Mouse (Mus musculus): Measurements from ENCODE around the gene Stam.

The Stam gene

DNA sequence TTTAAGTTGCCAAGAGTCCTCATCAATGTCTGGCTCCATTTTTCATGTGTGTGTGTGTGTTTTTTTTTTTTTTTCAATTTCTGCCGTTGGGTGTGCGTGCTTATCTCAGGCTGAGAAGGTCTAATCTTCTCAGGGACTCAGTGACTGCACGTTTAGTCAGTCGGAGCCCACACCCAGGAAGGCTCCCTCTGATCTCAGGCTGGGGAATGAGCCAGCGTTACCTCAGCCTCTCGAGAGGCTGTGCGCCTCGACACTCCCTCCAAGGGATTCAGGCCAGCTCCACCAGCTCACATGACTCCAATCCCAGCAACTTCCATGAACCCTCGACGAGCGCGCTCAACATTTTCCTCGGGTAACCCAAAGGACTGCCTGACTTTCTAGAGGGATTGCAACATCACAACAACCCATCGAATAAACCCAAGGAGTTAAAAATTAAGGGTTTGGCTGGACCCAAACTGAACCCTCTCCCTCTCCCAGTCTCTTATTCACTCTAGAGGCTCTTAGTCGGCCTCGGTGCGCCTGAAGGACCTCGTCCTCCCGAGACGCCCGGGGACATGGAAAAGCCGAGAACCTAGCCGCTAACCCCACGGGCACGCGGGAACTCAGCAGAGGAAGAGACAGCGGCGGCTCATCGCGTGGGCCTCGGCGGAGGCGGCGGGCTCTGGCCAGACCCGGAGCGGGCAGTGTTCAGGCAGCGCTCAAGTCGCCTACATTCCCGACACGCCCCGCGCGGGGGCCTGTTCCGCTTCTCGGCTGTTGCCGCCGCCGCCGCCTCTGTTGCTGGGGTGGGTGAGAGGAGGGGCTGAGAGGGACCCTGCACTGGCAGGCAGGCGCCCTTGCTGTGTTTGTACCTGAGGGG is at the start of gene Stam:
Stam (plus strand) TSS at position 737 of the 859 bp plus-strand sequence.
- peak; percentile 94 for DNase-seq (ENCODE audit: low read depth, low spot score)

DNA sequence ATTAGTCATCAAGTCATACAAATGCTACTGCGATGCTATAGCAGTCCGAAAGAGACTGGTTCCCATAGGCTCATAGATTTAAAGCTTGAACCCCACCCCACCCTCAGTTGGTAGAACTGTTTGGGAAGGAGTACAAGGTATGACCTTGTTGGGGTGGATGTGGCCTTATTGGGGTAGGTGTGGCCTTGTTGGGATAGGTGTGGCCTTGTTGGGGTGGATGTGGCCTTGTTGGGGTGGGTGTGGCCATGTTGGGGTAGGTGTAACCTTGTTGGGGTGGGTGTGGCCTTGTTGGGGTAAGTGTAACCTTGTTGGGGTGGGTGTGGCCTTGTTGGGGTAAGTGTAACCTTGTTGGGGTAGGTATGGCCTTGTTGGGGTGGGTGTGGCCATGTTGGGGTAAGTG is 32.6 kb upstream of the Stam start:
- peak; percentile 45 for DNase-seq (ENCODE audit: low read depth, low spot score)

- peak; percentile 45 for DNase-seq (ENCODE audit: low read depth, low spot score)
Observed at GRCm38 (mm10) chr2:14043011-14043410, 30.9 kb upstream of the Stam start.

GRCm38 (mm10) chr2:14043577-14044170 is 30.2 kb upstream of the Stam start:
- DNase-seq (ENCODE audit: low read depth, low spot score) = no peak

GRCm38 (mm10) chr2:14048381-14048780 is 25.5 kb upstream of the Stam start:
- DNase-seq (ENCODE audit: low read depth, low spot score) = peak; percentile 73

DNA sequence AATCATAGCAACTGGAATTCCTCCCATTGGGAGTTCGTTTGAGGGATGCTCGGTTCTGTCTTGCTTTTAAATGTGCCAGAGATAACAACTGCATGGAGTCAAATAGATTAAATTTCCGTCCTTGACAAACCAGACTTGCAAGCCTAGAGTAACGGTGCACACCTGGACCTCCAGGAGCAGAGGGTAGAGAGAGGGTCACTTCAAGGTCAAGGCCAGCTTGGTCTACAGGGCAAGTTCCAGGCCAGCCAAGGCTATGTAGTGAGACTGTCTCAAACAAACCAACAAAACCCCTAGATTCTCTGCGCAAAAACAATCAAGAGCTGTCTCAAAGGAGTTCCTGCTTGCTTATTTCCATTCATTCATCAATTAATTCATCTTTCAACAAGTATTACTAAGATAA is 25.1 kb upstream of the Stam start:
- no peak for DNase-seq (ENCODE audit: low read depth, low spot score)

- no peak for DNase-seq (ENCODE audit: low read depth, low spot score)
Observed at GRCm38 (mm10) chr2:14053618-14054017, 20.3 kb upstream of the Stam start.

- no peak for DNase-seq (ENCODE audit: low read depth, low spot score)
Observed at GRCm38 (mm10) chr2:14054163-14054562, 19.7 kb upstream of the Stam start.

- DNase-seq (ENCODE audit: low read depth, low spot score) = no peak
Observed at GRCm38 (mm10) chr2:14054716-14055115, 19.2 kb upstream of the Stam start.

DNA sequence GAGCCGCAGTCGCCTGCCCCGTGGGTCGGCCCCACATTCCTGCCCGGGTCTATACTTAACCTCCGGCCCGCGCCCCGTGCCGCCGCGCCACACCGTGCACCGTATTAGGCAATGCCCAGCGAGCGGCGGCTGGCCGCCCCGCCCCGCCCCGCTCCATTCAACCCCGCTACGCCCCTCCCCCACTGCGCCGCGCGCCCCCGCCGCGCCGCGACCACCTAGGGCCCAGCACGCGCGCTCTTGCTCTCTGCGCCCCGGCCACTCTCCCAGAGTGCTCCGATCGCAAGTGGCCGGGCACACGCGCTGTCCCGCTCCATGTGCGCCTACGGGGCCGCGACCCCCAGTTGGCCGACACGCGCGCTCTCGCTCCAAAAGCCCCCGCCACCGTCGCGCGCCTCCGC is 18.7 kb upstream of the Stam start:
- no peak for DNase-seq (ENCODE audit: low read depth, low spot score)

DNA sequence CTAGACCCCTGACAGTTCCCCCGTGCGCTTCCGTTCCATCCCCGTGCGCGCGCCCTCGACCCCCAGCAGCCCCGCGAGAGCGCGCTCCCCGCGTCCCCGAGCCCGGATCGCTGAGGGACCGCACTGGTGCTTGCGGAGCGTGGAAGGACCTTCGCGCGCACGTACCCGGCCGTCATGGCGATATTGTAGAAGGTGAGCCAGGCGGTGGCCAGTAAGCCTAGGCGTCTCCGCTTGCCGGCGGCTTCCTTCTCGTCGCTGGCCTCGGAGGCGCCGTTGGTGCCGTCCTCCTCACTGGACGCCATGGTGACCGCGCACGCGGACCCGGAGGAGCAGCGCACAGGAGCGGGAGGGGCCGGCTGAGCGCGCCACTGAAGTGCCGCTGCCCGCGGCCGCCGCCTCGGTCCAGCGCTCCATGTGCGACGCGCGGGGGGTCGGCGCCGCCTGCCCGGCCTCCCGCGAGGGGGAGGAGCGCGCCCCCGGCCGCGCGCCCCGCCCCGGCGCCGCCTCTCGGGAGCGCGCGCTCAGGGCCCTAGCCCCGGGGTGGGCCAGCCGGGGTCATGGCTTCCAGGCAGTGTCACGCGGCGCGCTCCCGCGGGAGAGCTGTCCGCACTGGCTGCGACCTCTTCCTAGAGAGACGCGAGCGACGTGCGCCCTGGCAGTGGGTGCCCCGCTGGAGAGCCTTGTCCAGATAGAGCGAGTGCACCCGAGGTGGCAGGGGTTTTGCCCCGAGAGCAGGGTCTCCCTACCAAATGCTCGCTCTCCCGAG is 18.1 kb upstream of the Stam start, which contains the start of gene Hacd1:
Hacd1 (minus strand) TSS at position 570 of the 766 bp plus-strand sequence.
- DNase-seq (ENCODE audit: low read depth, low spot score) = peak; percentile 94

DNA sequence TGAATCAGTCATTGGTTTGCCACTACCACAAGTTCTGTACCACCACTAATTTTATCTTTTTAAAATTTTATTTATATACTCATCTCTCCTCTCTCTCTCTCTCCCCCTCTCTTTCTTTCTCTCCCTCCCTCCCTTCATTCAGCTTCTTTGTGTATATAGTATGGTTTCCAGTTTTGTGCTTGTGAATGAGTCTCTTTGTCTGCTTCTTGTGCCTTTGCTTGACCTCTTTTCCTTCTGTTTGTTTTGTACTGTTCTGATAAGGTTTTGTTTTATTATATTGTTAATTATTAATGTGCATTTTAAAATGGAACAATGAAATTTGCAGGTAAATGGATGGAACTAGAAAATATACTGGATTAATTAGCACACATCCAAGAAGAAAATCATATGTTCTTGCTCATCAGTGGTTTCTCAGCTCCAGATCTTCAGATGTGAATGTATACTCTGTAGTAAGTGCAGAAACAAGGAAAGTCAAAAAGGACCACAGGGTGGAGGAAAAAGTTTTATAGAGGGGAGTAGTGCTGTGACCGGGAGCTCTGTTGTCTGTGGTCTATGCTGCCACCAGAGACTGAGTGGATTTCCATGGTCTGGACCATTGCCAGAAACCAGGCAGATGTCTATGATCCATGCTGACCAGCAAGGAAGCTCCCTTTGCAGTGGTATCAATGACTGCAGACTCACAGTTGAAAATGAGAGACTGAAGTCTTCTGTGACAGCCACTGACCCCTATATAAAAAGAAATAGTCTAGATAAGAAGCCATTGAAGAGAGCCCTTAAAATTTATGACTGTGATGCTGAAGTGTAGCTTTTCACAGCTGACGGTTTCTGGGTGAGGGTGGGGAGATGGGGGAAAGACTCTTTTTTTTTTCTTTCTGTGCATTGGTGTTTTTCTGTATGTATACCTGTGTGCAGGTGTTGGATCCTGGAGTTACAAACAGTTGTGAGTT is 7.9 kb upstream of the Stam start:
- DNase-seq (ENCODE audit: low read depth, low spot score) = no peak

- DNase-seq (ENCODE audit: low read depth, low spot score) = no peak
Observed at GRCm38 (mm10) chr2:14069027-14069426, 4.9 kb upstream of the Stam start.

- DNase-seq (ENCODE audit: low read depth, low spot score) = no peak
Observed at GRCm38 (mm10) chr2:14070466-14070865, 3.4 kb upstream of the Stam start.

DNA sequence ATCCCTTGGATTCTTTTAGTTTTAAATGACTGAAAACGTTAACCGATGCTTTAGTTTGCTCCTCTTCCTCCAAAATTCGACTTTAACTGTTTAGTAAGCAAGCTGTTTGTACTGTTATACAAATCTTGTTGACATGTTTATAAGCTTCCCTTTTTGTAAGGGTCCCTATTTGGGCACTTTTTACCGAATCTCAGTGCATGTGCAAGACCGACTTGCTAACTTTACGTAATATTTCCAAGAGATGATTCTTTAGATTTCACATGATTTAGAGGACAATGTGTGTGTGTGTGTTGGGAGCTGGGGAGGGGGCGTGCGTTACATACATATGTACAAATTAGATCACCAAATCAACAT is 913 bp upstream of the Stam start:
- no peak for DNase-seq (ENCODE audit: low read depth, low spot score)

GRCm38 (mm10) chr2:14074221-14074901 is 463 bp downstream of the Stam start:
- no peak for DNase-seq (ENCODE audit: low read depth, low spot score)

DNA sequence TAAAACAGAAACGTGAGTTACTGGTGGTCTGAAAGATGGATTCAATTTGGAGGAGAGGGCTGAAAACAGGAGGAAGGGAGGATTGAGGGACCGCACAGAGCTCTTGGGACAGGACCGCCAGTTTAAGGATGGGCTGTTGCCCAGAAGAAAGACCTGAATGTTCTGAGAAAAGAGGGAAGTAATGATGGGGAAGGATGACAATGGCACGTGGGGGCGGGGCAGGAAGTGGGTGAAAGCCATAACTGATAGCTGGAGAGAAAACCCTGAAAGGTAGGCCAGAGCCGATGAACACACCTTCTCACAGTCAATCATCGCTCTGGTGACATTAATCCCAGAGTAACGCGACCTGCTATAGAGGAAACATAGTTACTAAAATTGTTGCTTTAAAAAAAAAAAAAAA is 4.6 kb downstream of the Stam start:
- peak; percentile 18 for DNase-seq (ENCODE audit: low read depth, low spot score)

- DNase-seq (ENCODE audit: low read depth, low spot score) = no peak
Observed at GRCm38 (mm10) chr2:14100533-14100932, 26.6 kb downstream of the Stam start.

GRCm38 (mm10) chr2:14102603-14103002 is 28.7 kb downstream of the Stam start:
- DNase-seq (ENCODE audit: low read depth, low spot score) = no peak

- DNase-seq (ENCODE audit: low read depth, low spot score) = peak; percentile 48
Observed at GRCm38 (mm10) chr2:14103924-14104323, 30.0 kb downstream of the Stam start.

GRCm38 (mm10) chr2:14107673-14108072 is 33.8 kb downstream of the Stam start:
- no peak for DNase-seq (ENCODE audit: low read depth, low spot score)

Data from ZHBTc4 (cell line).